Mouse (Mus musculus) heart, adult 18-20 months (tissue): Measurements from ENCODE around the gene Tlcd1. TPM values are rescaled to one million over a fixed set of nuclear protein-coding genes. Genes with fewer than 3 reads are reported as not detected.
"Not testable (repeated sequence)": the region's sequence is repeated elsewhere in the genome, so short reads cannot be mapped to it uniquely, and the experiment has no call there.

Experiments used
- DNase-seq, 2 experiments: peaks; one replicate each; pipeline ENCODE4 v3.0.0; 2021 to 2022; ENCODE audit warnings: mixed read lengths in 1 of 2
- total RNA-seq, 2 experiments: library from RNA; stranded (reverse); gene quantifications; 2 replicates each; pipeline ENCODE4 v1.2.3; 2021

The Tlcd1 gene
- total RNA-seq, 2 experiments from 2014 or later = 3.2 to 10.6 TPM

DNA sequence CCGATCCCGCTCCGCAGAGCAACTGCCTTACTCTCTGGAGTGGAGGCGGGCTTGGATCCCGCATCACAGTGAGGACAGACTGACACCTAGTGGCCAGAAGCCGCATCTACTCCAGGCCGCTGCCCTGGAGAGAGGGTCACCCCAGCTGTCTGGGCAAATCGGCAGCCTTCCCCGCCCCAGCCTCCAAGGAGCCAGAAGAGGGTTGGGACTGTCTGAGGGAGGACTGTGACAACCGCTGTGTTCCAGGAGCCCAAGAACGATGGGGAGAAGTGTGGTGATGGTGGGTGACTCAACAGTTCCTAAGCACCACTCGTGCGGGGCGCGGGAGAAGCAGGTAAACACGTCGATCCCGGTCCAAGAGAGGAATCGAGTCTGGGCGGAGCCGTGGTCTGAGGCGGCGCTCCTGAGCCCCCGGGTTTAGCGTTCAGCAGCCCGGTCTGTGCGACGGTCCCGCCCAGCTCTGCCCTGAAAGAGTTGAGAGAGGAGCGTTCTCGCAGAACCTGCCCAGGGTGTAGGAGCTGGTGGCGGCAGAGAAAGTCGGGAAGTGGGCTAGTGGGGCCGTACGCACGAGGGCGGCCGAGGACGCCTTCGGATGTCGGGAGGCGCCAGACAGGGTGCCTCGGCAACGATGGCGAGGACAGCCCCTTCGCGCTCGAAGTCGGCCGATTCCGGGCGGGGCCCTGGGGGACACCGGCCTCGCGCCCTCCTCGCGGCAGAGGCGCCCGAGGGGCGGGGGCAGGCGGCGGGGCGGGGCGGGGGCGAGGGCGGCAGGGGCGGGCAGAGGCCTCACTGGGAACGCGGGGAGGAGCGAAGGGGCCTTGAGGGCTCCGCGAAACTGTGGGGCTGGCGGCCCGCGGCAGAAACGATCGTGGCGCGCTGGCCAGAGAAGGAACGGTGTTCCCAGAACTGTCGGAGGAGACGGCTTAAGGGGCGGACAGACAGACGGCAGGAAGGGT lies 1.7 kb downstream of the Tlcd1 start:
- DNase-seq = peak; percentile 97

DNA sequence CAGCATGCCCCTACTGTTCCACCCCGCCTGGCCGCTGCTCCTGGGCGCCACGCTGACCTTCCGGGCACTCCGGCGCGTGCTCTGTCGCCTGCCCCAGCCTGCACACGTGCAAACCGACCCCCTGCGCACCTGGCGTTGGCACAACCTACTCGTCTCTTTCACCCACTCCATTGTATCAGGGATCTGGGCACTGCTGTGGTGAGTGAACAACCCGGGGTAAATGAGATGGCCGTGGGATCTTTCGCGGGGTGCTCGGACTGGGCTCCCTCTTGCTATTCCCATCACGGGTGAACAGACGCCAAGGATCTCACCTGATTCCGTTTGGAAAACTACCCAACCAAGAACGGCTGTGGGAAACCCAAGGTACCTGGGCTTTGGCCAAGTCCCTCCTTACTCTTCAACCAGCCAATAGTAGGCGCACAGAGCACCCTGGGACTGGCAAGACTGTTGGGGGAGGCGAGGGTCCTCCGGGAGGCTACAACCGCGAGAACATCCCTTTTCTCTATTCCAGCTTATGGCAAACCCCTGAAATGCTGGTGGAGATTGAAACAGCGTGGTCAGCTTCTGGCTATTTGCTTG lies 2.4 kb downstream of the Tlcd1 start:
- peak; percentile 57 to 68 for DNase-seq

DNA sequence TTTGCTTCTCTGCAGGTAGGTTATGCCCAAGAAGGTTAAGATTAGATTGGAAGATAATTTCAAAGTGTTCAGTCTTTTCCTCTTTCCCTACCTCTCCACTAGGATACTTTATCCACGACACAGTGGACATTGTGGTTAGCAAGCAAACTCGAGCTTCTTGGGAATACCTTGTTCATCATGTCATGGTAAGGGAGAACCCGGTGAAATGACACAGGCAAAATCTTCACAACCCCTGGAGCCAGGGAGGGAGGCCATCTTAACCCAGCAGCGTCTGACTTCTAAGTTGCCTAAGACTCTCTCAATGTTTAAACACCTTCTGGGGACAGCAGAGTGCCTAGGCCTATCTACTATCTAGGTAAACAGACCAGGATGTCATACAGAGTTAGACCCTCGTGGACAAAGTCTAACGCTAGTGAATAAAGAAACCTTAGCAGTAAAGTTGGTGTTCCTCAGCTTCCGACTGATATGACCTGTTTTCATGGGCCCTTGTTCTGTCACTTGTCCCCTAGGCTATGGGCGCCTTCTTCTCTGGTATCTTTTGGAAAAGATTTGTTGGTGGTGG lies 3.0 kb downstream of the Tlcd1 start:
- DNase-seq = no peak

DNA sequence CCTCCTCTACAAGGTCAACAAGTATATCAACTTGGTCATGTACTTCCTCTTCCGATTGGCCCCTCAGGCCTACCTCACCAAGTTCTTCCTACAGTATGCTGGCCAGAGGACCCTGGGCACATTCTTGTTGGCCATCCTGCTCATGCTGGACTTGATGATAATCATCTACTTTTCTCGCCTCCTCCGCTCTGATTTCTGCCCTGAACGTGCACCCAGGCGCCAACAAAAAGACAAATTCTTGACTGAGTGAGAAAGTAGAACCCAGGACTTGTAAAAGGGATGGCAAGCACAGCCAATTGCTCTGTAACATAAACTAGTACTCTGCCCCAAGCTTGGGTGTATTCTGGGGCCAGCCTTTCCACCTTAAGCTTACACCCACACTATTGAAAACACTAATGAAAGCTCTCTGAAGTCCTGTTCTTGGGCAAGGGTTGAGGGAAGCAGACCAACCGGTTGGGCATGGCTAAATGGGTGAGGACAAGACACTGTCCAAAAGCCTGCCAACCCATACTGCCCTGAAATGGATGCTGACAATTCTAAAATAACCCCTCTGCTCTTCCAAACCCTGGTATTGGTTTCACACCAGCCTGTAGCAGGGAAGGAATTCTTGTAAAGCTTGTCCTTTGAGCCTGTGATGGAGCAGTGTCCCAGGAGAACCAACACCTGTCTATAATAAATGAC lies 3.7 kb downstream of the Tlcd1 start:
- no peak for DNase-seq

DNA sequence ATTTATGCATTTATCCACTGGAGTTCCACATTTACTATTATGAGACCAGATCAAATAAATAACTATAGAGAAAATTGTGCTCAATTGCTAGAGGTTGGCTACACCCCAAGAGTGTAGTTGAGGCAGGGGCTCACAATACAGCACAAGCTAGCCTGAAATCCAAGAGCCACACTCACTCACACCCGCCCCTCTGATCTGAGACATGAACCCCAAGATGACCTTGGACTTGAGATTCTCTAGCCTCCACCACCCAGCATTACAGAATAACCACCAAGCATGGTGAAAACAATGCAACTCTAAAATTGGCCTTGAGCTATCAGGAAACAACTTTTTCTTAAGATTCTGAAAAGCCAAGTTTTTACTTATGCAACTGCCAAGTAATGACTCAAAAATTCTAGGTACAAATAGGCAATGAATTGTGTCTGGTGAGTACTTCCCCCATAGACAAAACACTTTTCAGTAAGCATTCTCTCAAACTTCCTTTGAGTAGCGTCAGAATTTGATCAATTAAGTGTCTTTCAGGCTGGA lies 5.4 kb downstream of the Tlcd1 start:
- no peak for DNase-seq

DNA sequence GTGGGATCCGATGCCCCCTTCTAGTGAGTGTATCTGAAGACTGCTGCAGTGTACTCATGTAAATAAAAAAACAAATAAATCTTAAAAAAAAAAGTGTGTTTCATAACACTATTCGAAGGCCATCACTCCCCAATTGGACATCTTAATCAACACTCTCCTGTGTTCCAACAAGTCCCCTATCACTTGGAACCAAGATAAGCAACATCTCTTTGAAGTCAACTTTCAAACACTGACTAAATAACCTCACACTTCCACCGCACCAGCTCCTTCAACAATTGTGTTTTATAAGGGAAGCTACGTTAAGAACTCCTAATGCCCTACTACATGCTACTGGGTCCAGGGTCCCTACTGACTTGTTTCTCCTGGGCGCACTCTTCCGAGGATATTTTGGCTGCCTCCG lies 5.9 kb downstream of the Tlcd1 start:
- DNase-seq = no peak

DNA sequence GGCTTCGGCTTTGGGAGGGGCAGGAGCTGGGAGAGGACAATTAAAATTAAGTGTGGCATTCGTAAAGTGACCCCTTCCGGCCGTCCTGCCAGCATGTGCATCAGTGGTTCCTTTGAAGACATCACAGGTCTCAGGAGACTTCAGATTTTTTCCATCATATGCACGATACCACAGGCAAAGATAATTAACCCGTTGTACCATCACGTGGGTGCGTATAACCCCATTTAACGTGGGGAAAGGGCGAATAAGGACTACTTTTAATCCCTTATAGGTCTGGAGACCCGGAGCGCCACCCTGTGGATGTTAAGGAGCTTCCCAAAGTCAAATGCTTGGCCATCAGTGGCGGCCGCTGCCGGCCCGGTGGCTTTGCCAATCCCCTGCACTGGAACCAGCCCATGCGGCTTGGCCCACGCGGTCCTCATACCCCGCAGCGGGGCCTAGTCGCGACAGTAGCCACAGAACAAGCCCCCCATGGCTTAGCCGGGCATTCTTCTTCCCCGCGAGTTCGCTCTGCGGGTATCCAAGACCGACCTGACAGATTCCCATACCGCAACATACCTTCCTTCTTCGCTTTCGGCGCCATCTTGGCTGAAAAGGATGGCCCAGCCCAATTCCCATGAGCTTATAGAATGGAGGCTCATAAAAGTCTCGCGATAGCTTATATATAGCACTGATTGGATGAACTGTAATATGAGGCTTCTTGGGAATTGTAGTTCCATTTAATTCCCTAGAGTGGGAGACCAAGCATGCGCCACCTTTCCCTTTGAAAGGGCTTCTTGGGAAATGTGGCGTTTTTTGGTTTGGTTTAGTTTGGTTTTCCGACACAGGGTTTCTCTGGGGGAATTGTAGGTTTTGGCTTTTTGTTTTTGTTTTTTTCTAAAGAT lies 6.7 kb downstream of the Tlcd1 start, which contains the start of gene Rpl23a:
Gene Rpl23a, minus strand, starts transcription at position 624 of the 884 bp plus-strand sequence.
- peak; percentile 91 for DNase-seq

DNA sequence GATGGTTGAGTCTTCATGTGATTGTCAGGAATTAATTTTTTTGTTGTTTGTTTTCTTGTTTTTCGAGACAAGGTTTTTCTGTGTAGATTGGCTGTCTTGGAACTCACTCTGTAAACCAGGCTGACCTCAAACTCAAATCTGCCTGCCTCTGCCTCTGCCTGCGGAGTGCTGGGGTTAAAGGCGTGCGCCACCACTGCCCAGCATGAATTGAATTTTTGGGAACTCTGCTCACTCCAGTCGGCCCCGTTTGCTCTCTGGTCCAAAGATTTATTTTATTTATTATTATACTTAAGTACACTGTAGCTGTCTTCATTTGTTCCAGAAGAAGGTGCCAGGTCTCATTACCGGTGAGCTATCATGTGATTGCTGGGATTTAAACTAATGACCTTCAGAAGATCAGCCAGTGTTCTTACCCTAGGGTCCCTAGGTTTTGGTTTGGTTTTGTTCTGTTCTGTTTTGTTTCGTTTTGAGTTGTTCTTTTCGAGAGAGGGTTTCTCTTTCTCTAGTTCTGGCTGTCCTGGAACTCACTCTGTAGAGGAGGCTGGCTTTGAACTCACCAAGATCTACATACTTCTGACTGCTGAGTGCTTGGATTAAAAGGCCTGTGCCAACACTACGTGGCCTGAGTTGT lies 7.5 kb downstream of the Tlcd1 start:
- DNase-seq = no peak

DNA sequence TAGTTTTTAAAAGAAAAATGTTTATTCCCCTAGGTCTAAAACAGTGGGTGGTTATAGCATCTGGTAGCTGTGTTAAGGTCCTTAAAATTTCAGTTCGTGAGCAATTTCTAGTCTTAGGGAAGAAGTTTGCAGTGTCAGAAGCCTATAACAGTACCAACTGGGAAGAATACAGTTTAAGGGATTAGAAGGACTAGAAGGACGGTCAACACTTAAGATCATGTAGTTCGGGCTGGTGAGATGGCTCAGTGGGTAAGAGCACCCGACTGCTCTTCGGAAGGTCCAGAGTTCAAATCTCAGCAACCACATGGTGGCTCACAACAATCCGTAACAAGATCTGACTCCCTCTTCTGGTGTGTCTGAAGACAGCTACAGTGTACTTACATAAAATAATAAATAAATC lies 8.2 kb downstream of the Tlcd1 start:
- not testable (repeated sequence) for DNase-seq

DNA sequence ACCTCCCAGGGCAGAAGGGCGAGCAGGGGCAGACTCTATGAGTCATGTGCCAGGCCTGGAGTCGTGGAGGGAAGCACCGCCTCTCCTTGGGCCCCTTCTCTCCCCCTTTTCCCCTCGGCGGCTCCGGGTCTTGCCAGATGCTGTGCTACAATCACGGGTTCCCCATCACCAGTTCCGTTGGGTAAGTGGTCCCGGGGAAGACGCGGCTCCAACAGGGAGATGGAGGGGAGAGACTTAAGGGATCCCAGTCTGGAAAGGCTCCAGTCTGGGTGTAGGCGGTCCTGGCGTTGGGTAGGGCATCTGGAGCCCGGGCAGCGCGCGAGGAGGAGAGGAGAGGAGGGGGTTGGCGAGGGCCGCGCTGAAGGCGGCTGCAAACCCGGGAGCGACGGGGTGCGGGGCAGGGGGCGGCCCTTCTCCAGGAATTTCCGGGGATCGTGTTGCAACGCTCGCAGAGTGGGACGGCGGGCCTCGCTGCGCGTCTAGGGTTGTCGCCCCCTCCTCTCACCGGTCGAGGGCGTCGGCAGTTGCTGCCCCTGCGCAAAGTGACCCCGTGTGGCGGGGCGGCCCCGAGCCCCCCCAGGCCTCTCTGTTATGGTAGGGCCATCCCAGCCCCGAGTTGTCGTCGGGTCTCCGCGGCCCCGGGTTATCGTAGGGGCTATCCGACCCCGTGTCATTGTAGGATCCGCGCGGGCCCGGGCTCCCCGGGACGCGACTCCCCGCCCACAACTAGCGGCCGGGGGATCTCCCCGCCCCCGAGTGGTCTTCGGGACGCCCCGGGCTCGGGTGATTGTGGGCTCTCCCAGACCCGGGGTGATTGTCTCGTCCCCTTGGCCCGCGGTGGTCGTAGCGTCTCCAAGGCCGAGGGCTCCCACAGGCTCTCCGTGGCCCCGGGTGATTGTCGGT lies 12.1 kb downstream of the Tlcd1 start, which contains the start of gene Rab34:
Gene Rab34, plus strand, starts transcription at position 100 of the 903 bp plus-strand sequence.
- peak; percentile 74 to 76 for DNase-seq

DNA sequence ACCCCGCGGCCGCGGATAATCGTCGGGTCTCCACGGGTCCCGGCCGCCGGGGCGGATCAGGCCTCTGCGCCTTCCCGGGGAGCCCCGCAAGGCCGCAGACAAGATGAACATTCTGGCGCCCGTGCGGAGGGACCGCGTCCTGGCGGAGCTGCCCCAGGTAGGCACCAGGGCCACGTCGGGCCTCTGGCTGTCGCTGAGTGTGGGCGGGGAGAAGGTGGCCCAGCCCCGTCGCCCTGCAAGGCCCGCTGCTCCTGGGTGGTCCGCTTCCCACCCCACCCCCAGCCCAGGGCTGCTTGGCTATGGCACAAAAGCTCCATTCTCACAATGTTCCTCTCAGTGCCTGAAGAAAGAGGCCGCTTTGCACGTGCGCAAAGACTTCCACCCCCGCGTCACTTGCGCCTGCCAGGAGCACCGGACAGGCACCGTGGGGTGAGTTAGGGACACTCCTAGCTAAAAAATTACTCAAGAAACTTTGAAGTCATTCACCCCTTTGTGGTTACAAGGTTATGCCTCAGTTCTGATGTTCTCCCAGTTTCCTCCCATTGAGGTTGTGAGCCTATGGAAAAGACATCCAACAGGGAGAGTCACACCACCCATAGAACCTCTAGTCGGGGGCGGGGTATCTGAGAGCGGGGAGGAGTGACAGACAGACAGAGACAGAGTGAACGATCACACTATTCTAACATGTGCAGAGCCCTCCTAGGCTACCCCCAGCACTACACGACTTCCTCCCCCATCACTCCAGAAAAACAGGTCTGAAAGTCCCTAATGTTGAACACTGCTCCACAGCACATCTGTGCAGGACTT lies 12.9 kb downstream of the Tlcd1 start:
- DNase-seq = peak; percentile 50

DNA sequence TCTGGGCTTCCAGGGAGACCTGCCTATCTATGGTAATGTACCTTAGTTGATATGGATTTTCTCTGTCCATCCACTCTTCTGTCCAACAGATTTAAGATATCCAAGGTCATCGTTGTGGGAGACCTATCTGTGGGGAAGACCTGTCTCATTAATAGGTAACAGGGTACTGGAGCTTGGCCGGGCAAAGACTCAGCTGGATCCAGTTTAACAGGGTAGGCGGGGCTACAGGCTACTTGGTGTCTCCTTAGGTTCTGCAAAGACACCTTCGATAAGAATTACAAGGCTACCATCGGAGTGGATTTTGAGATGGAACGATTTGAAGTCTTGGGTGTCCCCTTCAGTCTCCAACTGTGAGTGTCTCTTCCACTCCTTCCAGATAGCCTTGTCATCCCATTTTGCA lies 13.5 kb downstream of the Tlcd1 start:
- no peak for DNase-seq

DNA sequence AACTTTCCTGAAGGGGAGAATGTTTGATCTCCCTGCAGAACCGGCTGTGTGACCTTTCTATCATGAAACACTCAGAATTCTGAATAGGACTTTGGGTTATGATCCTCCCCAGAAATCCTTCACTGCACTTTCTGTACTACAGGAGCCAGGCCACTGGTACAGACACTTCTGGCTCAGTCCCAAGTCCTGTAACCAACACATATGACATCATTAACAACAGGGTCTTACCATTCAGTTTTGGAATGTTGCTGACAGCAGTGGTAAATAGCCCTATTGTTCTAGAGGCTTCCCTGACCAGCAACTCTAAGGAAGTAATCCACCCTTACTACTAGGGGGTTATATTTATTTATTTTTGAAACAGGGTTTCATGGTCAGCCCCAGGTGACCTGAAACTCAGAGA lies 16.6 kb downstream of the Tlcd1 start, which contains the start of gene Proca1:
Gene Proca1, plus strand, starts transcription at position 280 of the 400 bp plus-strand sequence.
- DNase-seq = no peak

DNA sequence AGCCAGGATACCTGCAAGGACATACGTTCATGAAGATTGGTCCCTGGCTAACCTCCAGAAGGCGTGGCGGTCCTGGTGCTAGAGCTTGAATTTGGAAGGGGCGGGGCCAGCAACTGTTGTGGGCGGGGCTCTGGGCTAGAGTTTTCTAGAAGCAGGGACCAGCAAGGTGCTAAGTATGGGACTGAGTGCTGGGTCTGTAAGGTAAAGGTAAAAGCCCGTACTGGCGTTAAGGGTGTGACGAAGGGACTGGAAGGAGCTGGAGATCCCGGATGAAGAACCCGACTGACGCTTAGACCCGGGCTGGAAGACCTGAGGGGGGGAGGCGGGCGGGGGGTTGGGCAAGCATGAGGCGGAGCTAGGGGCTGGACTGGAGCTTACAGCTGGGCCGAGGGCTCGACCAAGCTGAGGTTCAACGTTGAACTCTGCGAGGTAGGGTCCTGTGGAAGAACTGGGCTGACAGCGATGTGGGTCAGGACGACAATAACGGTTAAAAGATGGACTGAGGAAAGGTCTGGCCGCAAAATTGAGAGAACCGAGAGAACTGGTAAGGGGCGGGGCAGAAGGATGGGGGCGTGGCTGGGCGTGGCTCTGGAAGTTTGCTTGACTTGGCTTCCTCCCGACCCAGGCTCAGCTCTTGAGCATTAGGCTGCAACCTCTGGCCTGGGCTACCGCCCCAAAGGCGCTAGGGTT lies 18.0 kb downstream of the Tlcd1 start:
- peak; percentile 82 to 88 for DNase-seq

DNA sequence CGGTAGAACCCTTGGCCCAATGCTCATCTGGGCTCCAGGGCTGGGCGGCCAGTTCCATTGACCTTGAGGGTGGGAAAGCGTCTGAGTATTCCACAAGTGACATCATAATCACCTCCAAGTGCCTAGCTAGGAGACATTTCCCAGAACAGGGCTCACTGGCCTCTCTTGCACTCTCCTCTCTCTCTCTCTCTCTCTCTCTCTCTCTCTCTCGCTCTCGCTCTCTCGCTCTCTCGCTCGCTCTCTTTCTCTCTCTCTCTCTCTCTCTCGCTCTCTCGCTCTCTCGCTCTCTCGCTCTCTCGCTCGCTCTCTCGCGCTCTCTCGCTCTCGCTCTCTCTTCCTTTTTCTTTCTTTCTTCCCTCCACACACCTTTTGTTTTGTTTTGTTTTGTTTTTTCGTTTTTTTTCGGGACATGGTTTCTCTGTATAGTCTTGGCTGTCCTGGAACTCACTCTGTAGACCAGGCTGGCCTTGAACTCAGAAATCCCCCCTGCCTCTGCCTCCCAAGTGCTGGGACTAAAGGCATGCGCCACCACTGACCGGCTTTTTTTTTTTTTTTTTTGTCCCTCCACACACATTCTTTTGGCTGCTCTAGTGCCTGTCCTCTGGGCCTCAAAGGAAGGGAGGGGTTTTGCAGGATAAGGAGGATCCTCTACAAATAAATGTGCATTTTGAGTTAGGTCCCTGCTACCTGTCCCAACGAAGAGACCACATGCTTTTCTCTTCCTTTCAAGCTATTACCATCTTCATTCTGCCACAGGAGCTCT lies 18.8 kb downstream of the Tlcd1 start:
- DNase-seq = no peak

DNA sequence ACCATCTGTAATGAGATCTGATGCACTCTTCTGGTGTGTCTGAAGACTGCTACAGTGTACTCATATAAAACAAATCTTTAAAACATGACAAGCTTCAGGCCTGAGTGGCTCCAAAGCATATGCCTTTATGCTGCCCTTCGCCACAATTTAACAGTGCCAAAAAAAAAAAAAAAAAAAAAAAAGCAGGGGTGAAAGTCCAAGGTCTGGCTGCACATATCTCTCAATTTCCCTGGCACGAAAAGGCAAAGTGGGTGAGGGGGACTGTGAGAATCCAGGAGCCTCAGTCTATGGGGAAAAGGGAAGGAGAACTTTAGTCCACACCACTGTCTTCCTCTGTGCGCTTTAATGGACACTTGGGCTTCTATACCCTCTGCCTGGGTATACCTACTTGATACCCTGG lies 25.9 kb downstream of the Tlcd1 start:
- DNase-seq = no peak

DNA sequence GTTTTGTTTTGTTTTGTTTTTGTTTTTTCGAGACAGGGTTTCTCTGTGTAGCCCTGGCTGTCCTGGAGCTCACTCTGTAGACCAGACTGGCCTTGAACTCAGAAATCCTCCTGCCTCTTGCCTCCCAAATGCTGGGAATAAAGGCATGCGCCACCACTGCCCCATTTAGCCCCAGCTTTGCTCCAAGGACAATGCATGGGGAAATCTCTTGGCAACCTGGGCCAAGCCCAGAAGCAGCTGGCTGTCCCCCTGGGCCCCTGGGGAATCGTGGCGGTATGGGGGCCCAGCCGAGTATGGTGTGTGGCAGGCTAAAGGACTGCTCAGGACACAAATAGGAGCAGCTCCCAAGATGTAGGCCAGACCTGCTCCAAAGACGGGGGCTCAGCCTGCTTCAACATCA lies 27.8 kb downstream of the Tlcd1 start:
- no peak for DNase-seq
